Mouse (Mus musculus) splenic B cell, adult 2 months (primary cell): Measurements from ENCODE around the gene Eno1.

Experiments used
- DNase-seq: peaks from one replicate; pipeline ENCODE4 v3.0.0-alpha.2; 2011; ENCODE audit warnings: low read depth, low spot score
- H3K27me3 ChIP-seq: 2 replicates; pipeline ENCODE4 v1.6.1; 2012; ENCODE audit warnings: mild to moderate bottlenecking, low read length, moderate library complexity, mixed read lengths; ENCODE audit not compliant: control insufficient read depth, poor library complexity, insufficient read depth, severe bottlenecking
- H3K36me3 ChIP-seq: 2 replicates; pipeline ENCODE4 v1.6.1; 2012; ENCODE audit warnings: mild to moderate bottlenecking, low read length, moderate library complexity, mixed read lengths; ENCODE audit not compliant: control insufficient read depth, poor library complexity, insufficient read depth, severe bottlenecking

The Eno1 gene

GRCm38 (mm10) chr4:150236521-150237481 lies at the start of gene Eno1:
Eno1 (plus strand) TSS chr4:150236721.
- peaks cover 9% of the 10 kb centered on the region for H3K36me3 ChIP-seq
- no peaks in the 10 kb centered on the region for H3K27me3 ChIP-seq
- peak; percentile 97 for DNase-seq

- DNase-seq: no peak
- H3K27me3 ChIP-seq: no peaks in the 10 kb centered on the region
These were observed 48.3 kb upstream of the Eno1 start for GRCm38 (mm10) chr4:150188236-150188635.

GRCm38 (mm10) chr4:150192199-150192598 lies 44.3 kb upstream of the Eno1 start:
- Histone ChIP-seq H3K36me3 (no peaks in the 10 kb centered on the region), H3K27me3 (no peaks in the 10 kb centered on the region)
- DNase-seq: no peak

More at GRCm38 (mm10) chr4:150188236-150188635, 48.3 kb upstream of the Eno1 start:
- no peaks in the 10 kb centered on the region for H3K36me3 ChIP-seq

- DNase-seq: peak; percentile 79
- Histone ChIP-seq H3K36me3 (no peaks in the 10 kb centered on the region), H3K27me3 (no peaks in the 10 kb centered on the region)
These were observed 42.6 kb upstream of the Eno1 start for GRCm38 (mm10) chr4:150193915-150194314.

GRCm38 (mm10) chr4:150198268-150198667 lies 38.3 kb upstream of the Eno1 start:
- Histone ChIP-seq H3K27me3 (no peaks in the 10 kb centered on the region), H3K36me3 (no peaks in the 10 kb centered on the region)
- no peak for DNase-seq

GRCm38 (mm10) chr4:150201232-150201631 lies 35.3 kb upstream of the Eno1 start, which contains the start of gene Car6:
Car6 (minus strand) TSS chr4:150201332.
- no peaks in the 10 kb centered on the region for H3K27me3 ChIP-seq
- DNase-seq: no peak
- H3K36me3 ChIP-seq: no peaks in the 10 kb centered on the region

GRCm38 (mm10) chr4:150202702-150203101 lies 33.8 kb upstream of the Eno1 start:
- peak; percentile 51 for DNase-seq
- no peaks in the 10 kb centered on the region for H3K36me3 ChIP-seq

GRCm38 (mm10) chr4:150204877-150205276 lies 31.6 kb upstream of the Eno1 start:
- Histone ChIP-seq H3K36me3 (no peaks in the 10 kb centered on the region), H3K27me3 (no peaks in the 10 kb centered on the region)
- DNase-seq: no peak

More at GRCm38 (mm10) chr4:150202702-150203101, 33.8 kb upstream of the Eno1 start:
- H3K27me3 ChIP-seq: no peaks in the 10 kb centered on the region

- Histone ChIP-seq H3K36me3 (no peaks in the 10 kb centered on the region), H3K27me3 (no peaks in the 10 kb centered on the region)
- no peak for DNase-seq
These were observed 26.8 kb upstream of the Eno1 start for GRCm38 (mm10) chr4:150209751-150210150.

- no peaks in the 10 kb centered on the region for H3K36me3 ChIP-seq
- no peaks in the 10 kb centered on the region for H3K27me3 ChIP-seq
- no peak for DNase-seq
These were observed 26.2 kb upstream of the Eno1 start for GRCm38 (mm10) chr4:150210306-150210705.

- Histone ChIP-seq H3K36me3 (no peaks in the 10 kb centered on the region), H3K27me3 (no peaks in the 10 kb centered on the region)
- DNase-seq: peak; percentile 30
These were observed 24.5 kb upstream of the Eno1 start for GRCm38 (mm10) chr4:150211930-150212552.

- H3K27me3 ChIP-seq: no peaks in the 10 kb centered on the region
- no peaks in the 10 kb centered on the region for H3K36me3 ChIP-seq
- peak; percentile 75 for DNase-seq
These were observed 24.0 kb upstream of the Eno1 start for GRCm38 (mm10) chr4:150212553-150212971.

- Histone ChIP-seq H3K36me3 (no peaks in the 10 kb centered on the region), H3K27me3 (no peaks in the 10 kb centered on the region)
- DNase-seq: no peak
These were observed 22.6 kb upstream of the Eno1 start for GRCm38 (mm10) chr4:150213910-150214309.

GRCm38 (mm10) chr4:150216423-150216822 lies 20.1 kb upstream of the Eno1 start:
- no peaks in the 10 kb centered on the region for H3K36me3 ChIP-seq
- H3K27me3 ChIP-seq: no peaks in the 10 kb centered on the region
- no peak for DNase-seq

- no peaks in the 10 kb centered on the region for H3K36me3 ChIP-seq
- H3K27me3 ChIP-seq: no peaks in the 10 kb centered on the region
- DNase-seq: no peak
These were observed 19.4 kb upstream of the Eno1 start for GRCm38 (mm10) chr4:150217042-150217554.
